Mouse (Mus musculus): ENCODE measurements around the gene Tmem254a.
"Not testable (repeated sequence)": the region's sequence is repeated elsewhere in the genome, so short reads cannot be mapped to it uniquely, and the experiment has no call there.

Tmem254a gene

DNA sequence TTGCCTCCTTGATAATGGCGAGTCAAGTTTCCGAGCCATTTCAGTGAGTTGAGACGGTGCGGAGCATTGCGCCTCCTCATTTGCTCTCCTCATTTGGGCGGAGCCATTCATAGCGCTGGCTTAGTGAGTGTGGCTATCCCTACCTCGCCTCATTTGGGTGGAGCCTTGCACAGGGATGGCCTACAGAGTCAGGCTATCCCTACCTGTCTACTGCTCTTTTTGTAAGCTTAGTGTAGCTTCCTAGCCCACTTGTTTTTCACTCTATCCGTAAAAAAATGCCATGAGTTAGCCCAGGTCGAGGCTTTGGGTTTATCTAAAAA is at the start of gene Tmem254a:
Tmem254a (minus strand) TSS at position 111 of the 320 bp plus-strand sequence.
- not testable (repeated sequence) for DNase-seq

DNA sequence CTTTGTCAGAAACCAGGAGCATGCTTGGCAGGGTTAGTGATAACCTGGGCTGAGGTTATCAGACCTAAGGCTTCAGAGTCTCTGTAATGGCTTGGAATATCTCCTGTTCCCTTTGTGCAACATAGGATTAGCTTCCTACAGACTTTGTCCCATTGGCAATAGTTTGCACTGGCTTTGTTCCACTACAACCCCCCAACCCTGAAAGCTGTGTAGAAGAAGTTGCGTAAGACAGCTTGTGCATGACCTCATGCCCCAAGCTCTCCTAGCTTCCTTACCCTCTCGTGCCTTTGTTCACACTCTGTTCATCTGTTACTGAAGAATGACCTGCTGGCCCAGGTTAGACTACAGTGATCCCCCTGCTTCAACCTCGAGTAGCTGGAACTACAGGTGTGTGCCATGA is 30.4 kb upstream of the Tmem254a start:
- DNase-seq = not testable (repeated sequence)

DNA sequence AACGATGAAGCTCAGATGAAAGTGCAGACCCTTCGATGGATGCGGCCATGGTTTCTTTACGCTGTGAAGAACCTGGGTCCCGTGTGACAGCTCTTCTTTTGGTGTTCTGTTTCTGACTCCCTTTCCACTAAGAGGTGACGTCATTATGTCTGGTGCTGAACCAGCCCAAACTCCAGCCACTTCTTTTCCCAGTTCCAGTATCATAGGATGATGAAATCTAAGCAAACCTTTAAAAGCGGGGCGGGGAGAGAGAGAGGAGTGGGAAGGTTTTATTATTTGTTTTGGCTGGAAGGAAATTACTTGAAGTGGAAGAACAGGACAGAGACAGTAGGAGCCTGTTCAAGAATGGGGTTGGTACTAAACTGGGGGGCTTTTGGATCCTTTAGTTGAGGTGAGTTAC is 10.5 kb upstream of the Tmem254a start, which contains the start of gene Cphx1:
Cphx1 (plus strand) TSS at position 301 of the 400 bp plus-strand sequence.
- not testable (repeated sequence) for DNase-seq

DNA sequence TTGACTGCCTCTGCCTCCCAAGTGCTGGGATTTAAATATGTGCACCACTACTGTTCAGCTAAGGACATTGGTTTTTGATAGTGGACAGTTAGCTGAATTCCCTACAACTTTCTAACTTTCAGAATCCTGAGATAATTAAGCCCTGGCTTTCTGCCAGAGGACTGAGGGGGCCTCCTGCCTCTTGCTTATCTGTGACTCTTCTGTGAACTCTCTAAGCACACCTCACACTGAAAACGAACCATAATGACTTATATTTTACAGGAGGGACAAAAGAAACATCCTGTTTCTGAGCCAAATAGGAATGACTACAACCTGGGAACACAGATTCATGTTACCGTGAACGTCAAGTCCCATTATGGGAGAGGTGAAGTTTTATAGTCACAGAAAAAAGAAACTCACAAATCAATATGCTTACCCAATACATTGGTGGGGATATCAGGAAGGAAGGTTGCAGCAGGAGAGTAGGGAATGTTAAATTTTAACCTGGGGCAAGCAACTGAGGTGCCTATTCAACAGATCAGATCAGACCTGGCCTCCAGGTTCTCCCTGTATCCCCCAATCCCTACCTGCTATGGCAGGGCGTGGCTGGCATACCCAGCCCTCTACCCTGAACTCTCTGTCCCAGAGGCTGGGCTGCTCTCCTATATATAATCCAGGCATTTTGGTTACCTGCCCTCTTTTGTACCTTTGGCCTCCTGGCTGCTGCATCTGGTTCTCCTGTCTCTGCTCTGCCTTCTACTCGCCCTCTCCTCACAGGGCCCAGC is 9.6 kb upstream of the Tmem254a start:
- not testable (repeated sequence) for DNase-seq

DNA sequence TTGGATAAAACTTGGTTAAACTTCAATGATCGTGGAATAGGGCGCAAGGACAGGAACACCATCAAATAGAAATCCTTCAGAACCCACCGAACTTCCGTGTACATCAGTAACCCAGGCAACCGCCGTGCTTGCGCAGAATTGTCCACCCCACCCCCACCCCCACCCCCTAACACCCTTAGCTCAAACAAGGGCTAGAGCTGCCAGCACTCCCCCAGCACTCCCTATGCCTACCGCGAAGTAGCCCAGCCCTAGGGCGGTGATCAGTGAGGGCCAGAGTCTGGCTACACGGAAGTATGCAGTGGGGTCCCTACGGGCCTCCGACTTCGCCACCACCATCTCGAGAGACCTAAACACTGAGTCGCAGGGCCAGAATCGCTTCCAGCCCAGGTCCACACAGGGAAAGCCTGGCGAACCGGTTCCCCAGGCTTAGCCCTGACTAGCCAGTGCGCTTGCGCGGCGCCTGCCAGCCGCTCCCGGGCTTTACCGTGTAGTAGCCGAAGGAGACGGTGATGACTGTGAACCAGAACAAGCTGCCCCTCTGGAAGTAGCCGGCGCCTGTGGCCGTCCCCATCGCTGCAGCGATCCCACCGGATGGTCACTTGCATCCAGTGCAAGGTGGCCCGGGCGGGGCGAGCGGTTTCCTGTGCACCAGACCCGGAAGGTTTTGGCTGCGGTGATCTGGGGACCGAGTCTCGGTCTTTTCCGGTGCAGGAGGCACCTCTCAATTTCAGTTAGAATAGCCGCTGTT is 484 bp downstream of the Tmem254a start:
- not testable (repeated sequence) for DNase-seq

DNA sequence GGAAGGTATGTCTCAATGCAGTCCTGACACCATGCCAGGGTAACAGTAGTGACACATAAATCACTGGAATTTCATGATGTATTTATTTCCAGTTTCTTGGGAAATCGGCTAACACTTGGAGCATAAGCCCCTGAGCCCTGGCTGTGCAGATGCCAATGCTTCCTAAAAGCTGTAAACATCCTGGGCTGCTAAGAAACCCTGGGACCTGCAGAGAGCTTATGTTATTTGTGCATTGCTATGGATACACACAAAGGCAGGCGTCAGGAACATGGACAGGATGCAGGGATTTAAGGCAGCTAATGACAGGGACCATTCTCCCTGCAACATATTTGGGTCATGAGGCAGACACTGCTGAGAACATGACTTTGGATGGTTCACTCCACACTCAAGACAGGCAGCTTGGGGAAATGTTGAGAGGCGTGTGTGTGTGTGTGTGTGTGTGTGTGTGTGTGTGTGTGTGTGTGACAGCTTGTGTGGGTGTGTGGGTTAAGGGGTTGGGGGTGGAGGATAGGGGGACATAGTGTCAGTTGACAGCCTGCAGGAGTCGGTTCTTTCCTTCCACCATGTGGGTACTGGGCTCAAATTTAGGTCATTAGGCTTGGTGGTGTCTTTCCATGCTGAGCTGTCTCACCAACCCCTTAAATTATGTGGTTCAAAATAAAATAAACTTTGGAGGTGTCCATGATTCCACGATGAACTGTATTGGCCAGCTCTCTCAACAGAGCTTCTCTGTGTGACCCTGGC is 8.9 kb downstream of the Tmem254a start:
- DNase-seq = not testable (repeated sequence)

DNA sequence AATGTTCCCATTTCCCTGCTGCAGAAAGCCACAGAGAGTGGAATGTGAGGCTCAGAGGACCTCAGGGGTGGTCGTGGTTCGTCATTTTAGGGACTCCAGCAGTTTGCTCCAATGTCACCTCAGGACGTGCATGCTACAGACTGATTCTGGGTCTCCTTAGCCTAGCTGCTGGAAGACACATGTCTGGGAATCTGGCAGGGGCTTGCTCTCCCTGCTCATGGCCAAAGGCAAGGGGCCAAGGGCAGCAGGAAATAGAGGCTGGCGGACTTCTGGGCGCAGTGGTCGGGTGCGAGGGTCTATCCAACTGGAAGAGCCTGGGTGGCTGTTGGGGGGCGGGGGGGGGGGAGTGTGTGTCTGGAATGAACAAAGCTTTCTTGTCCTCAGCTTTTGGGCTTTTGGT is 18.5 kb downstream of the Tmem254a start:
- not testable (repeated sequence) for DNase-seq

DNA sequence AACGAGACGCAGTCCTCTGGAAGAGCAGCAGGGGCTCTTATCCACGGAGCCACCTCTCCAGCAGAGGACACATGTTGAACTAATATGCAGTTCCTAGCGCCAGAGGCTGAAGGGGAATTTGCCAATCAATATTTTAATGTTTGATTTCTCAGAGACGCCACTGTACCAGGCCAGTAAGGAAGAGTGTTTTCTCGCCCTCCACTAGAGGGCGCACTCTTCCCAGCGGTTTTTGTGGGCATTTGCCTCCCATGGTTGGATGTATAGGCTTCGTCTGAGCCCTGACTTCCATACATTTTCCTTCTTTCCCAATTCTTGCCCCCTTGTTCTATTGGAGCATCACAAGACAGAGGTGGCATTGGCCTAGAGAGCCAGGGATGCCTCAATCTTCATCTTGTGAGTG is 20.2 kb downstream of the Tmem254a start:
- DNase-seq = not testable (repeated sequence)

DNA sequence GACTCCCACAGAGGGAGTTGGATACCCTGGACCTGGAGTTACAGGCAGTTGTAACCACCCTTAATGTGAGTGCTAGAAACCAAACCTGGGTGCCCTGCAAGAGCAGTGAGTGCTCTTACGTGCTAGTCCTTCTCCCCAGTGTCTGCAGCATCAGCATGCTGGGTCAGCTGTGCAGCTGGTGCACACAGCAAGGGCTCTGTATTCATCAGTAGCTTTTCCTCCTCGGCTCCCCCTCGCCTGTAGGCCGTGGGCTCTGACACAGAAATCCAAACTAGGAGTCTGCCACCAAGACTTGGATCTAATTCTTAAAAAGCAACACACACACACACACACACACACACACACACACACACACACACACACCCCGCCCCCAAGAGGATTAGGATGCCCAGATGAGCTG is 22.2 kb downstream of the Tmem254a start:
- DNase-seq = not testable (repeated sequence)

DNA sequence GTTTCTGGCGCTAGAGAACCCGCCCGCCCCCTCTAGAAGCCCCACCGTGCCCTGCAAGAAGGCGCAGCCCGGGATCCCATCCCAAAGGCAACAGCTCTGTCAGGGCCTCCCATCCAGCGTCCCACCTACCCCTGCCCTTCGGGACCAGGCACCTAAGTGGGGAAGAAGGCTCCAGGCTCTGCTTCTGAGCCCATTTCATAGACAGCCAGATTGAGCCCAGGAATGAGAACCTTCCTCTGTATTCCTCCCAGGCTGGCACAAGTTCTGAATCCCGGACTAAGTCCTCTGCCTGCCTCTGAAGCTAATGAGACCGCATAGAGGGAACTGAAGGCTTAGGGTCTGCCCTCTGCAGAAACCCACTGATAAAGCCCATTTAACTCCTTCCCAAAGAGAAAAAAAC is 24.5 kb downstream of the Tmem254a start, which contains the start of gene Plac9a:
Plac9a (minus strand) TSS at position 101 of the 400 bp plus-strand sequence.
- not testable (repeated sequence) for DNase-seq

DNA sequence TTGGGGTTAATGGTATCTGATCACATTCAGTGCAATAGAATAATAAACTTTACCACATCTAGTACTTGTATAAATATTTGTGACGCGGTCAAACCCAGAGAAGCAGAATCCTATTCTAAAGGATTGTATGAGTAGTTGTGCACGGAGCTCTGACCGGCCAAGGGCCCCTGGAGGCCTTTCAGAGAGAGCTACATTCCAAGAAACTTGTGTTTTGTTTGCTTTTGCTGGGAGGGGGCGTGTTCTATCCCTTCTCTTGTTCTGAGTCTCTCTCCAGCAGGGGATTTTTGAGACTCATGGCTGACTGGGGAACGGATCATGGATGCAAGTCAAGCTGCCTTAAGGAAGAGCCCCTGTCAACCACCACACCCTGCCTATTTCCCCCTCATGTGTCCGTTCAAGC is 31.8 kb downstream of the Tmem254a start:
- DNase-seq = not testable (repeated sequence)

DNA sequence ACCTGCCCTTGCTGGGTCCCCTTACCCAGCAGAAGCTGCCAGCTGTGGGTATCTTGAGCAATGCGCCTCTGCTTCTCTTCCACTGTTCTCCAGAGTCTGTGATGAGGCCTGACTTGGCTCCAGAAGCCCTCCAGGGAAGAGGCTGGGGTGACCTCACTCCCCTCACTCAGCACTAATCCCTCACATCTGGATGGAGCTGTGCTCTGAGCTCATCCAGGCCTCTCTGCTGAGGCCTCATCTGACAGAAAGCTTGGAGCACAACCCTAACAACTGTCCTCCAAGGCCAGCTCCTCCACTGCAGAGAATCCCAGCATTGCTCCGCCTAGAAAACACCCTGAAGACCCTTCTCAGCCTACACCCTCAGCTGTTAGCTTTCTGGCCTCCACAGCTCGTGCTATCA is 32.9 kb downstream of the Tmem254a start:
- DNase-seq = not testable (repeated sequence)

DNA sequence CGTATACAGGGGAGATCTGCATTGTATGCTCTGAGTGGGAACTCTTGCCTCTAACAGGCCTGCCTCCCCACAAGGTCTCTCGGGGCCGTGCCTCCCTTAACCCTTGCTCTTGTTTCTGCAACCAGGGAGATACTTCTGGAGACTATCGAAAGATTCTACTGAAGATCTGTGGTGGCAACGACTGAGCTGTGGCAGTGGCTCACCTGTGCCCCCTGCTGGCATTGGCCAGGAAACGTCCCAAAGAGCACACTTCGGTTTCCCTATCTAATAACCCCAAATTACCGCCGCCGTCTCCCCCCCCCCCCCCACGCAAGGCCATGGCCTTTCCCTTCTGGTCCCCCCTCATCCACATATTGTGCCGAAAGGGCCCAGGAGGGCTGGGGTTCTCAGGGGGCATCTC is 41.6 kb downstream of the Tmem254a start:
- DNase-seq = not testable (repeated sequence)

DNA sequence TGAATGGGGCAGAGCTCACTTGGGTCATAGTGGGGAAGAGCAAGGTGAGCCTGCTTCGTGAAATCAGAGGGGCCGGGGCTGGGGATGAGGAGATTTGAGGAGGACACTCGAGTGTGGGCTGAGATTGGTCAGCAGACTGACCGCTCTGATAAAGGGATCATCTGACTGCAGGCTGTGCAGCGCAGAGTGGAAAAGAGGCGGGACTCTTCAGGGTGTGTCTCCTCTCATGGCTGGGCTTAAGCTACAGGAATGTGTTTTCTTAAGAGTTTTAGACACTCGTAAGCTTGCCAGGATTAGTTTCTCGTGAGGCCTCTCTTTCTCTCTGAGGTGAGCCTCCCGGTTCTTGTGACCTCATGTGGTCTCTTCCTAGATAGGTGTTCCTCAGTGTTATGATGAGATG is 45.7 kb downstream of the Tmem254a start:
- not testable (repeated sequence) for DNase-seq

DNA sequence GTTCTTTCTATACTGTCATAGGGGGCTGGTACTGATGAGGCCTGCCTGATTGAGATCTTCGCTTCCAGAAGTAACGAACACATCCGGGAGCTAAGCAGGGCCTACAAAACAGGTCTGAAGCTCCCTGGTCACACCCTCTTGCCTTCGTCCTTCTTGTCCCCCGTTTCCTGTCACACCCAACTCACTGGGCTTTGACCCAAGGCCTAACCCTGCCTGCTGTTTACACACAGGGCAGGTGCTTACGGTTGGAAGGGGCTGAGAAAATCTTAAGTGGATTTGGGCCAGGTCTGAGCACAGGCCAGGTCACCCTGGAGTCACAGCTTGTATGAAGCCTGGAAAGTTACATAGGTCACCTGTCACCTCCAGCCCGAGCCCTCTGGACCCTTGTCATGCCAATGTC is 50.8 kb downstream of the Tmem254a start:
- not testable (repeated sequence) for DNase-seq
